Comparison of ENCODE assay signal across 24 mouse cellular contexts in genomic region chr2:29437861-29438529, GRCm38 (mm10).
A peak's percentile ranks its signal among the peaks of the same experiment; 100 is the strongest.
DNase-seq lines count a peak whose midpoint lies in the region; ATAC-seq and TF ChIP-seq lines count a peak whose summit lies in the region.
"Had no signal": no experiment of that assay in that cellular context is flagged by ENCODE, and none has a peak within 500 bp of the region (broad histone marks: within the 10 kb centered on the region; RNA-seq: fewer than 3 reads in every experiment).

No protein-coding gene starts in this region.

- 53% methylated on average over 4 of the region's 4 CpGs for WGBS in liver, embryonic 16.5 days (ENCODE audit: insufficient replicate concordance)
- WGBS in kidney, embryonic 14.5 days: 86% methylated on average over 4 of the region's 4 CpGs
- WGBS in midbrain, embryonic 16.5 days: 88% methylated on average over 4 of the region's 4 CpGs

- no peak overlapping the region for H3K4me3 ChIP-seq in left cerebral cortex, adult 2 months
- no peak overlapping the region for H3K4me3 ChIP-seq in C2C12 (ENCODE audit: insufficient read depth, poor library complexity, severe bottlenecking)
- no peak overlapping the region for H3K4me3 ChIP-seq in liver, embryonic 16.5 days (ENCODE audit: low read depth, low read length)
- H3K4me3 ChIP-seq in kidney, embryonic 14.5 days (ENCODE audit: low read length): no peak overlapping the region
- H3K4me3 ChIP-seq in midbrain, embryonic 16.5 days (ENCODE audit: low read depth, low read length): no peak overlapping the region
- H3K4me3 ChIP-seq: embryonic facial prominence, embryonic 13.5 days; forebrain, embryonic 10.5 days; heart, embryonic 13.5 days; hindbrain, embryonic 15.5 days; limb, embryonic 12.5 days; midbrain, embryonic 10.5 days; midbrain, embryonic 15.5 days had no signal

- H3K79me2 ChIP-seq in C2C12 (ENCODE audit: control insufficient read depth, insufficient read depth): no peaks in the 10 kb centered on the region

- peak overlapping the region; percentile 1 for H3ac ChIP-seq in C2C12 (ENCODE audit: control insufficient read depth, insufficient read length, low read depth)

- H3K9ac ChIP-seq in liver, embryonic 16.5 days (ENCODE audit: low read depth, low read length): no peak overlapping the region
- H3K9ac ChIP-seq in kidney, embryonic 14.5 days (ENCODE audit: low read depth, low read length): no peak overlapping the region
- H3K9ac ChIP-seq in midbrain, embryonic 16.5 days (ENCODE audit: low read depth, low read length): no peak overlapping the region
- H3K9ac ChIP-seq: embryonic facial prominence, embryonic 13.5 days; forebrain, postnatal 0 days; heart, embryonic 13.5 days; hindbrain, embryonic 15.5 days; limb, embryonic 12.5 days; lung, embryonic 14.5 days; midbrain, embryonic 15.5 days had no signal

- no peaks in the 10 kb centered on the region for H3K9me3 ChIP-seq in liver, embryonic 16.5 days (replicated peaks; ENCODE audit: control insufficient read depth, low read length)
- H3K9me3 ChIP-seq in kidney, embryonic 14.5 days (ENCODE audit: control insufficient read depth, low read length): no peaks in the 10 kb centered on the region
- H3K9me3 ChIP-seq in midbrain, embryonic 16.5 days (replicated peaks; ENCODE audit: control insufficient read depth, low read length, poor library complexity, severe bottlenecking): no peaks in the 10 kb centered on the region
- H3K9me3 ChIP-seq: embryonic facial prominence, embryonic 13.5 days; forebrain, embryonic 10.5 days; heart, embryonic 13.5 days; hindbrain, embryonic 15.5 days; limb, embryonic 12.5 days; midbrain, embryonic 10.5 days; midbrain, embryonic 15.5 days had no signal

- DNase-seq in left cerebral cortex, adult 2 months (ENCODE audit: extremely low spot score in 1 of 2, low spot score in 2 of 2): no peak
- DNase-seq in left cerebral cortex, postnatal 36 days (ENCODE audit: low spot score in 2 of 2): no peak
- DNase-seq in adipocyte (ENCODE audit: low spot score): peak; percentile 24
- DNase-seq: cerebellum, adult 11-12 months; cerebellum, adult 9-11 months; forebrain, postnatal 0 days; layer of hippocampus, postnatal 36 days; lung, postnatal 14 days; right cerebral cortex, adult 18-20 months; spleen, adult 18-20 months; thymus, postnatal 25 days had no signal

- intact Hi-C loops in left cerebral cortex, adult 2 months (cut with DNase I): no loop called here
- intact Hi-C loops in left cerebral cortex, postnatal 36 days (cut with DNase I): no loop called here

- no peak overlapping the region for H3K4me2 ChIP-seq in liver, embryonic 16.5 days (ENCODE audit: low read depth, low read length)
- no peak overlapping the region for H3K4me2 ChIP-seq in kidney, embryonic 14.5 days (replicated peaks; ENCODE audit: low read depth, low read length)
- H3K4me2 ChIP-seq in midbrain, embryonic 16.5 days (ENCODE audit: low read length): no peak overlapping the region
- H3K4me2 ChIP-seq: embryonic facial prominence, embryonic 13.5 days; heart, embryonic 13.5 days; hindbrain, embryonic 15.5 days; limb, embryonic 12.5 days; lung, embryonic 14.5 days; midbrain, embryonic 15.5 days had no signal

- peaks cover 12% of the 10 kb centered on the region for H3K4me1 ChIP-seq in liver, embryonic 16.5 days (ENCODE audit: control insufficient read depth, low read depth, low read length)
- H3K4me1 ChIP-seq in kidney, embryonic 14.5 days (ENCODE audit: control insufficient read depth, insufficient read depth, low read length): peaks cover 6% of the 10 kb centered on the region
- peaks cover 18% of the 10 kb centered on the region for H3K4me1 ChIP-seq in midbrain, embryonic 16.5 days (ENCODE audit: control insufficient read depth, insufficient read depth, low read length)
- H3K4me1 ChIP-seq: limb, embryonic 12.5 days had no signal

- peak; percentile 74 for ATAC-seq in liver, embryonic 16.5 days (ENCODE audit: low read depth)
- no peak for ATAC-seq in kidney, embryonic 14.5 days (ENCODE audit: low FRiP score, low TSS enrichment)
- ATAC-seq in midbrain, embryonic 16.5 days: no peak
- ATAC-seq: forebrain, postnatal 0 days; inflammation-experienced regulatory T-cells, adult 6 months; midbrain, embryonic 15.5 days had no signal

- no peak for TF ChIP-seq CTCF in left cerebral cortex, adult 2 months (IDR thresholded peaks at IDR 0.05)
- TF ChIP-seq CTCF in C2C12 (IDR thresholded peaks at IDR 0.05; ENCODE audit: control insufficient read depth, insufficient read depth, insufficient read length): no peak

- no peaks in the 10 kb centered on the region for H3K36me3 ChIP-seq in C2C12 (ENCODE audit: control insufficient read depth, insufficient read depth)
- H3K36me3 ChIP-seq in liver, embryonic 16.5 days (ENCODE audit: control insufficient read depth, insufficient read depth): no peaks in the 10 kb centered on the region
- no peaks in the 10 kb centered on the region for H3K36me3 ChIP-seq in kidney, embryonic 14.5 days (ENCODE audit: control insufficient read depth, insufficient read depth, low read length)
- H3K36me3 ChIP-seq in midbrain, embryonic 16.5 days (ENCODE audit: control insufficient read depth, insufficient read depth, low read length): no peaks in the 10 kb centered on the region
- H3K36me3 ChIP-seq: embryonic facial prominence, embryonic 13.5 days; forebrain, embryonic 10.5 days; heart, embryonic 13.5 days; hindbrain, embryonic 15.5 days; limb, embryonic 12.5 days; midbrain, embryonic 10.5 days; midbrain, embryonic 15.5 days had no signal

- H3K27me3 ChIP-seq in C2C12 (ENCODE audit: control insufficient read depth, insufficient read depth, insufficient read length): no peaks in the 10 kb centered on the region
- no peaks in the 10 kb centered on the region for H3K27me3 ChIP-seq in liver, embryonic 16.5 days (ENCODE audit: control insufficient read depth, insufficient read depth, low read depth, low read length)
- H3K27me3 ChIP-seq in kidney, embryonic 14.5 days (ENCODE audit: control insufficient read depth, insufficient read depth, low read length): no peaks in the 10 kb centered on the region
- H3K27me3 ChIP-seq in midbrain, embryonic 16.5 days (ENCODE audit: control insufficient read depth, insufficient read depth, low read depth, low read length): no peaks in the 10 kb centered on the region
- H3K27me3 ChIP-seq: embryonic facial prominence, embryonic 13.5 days; heart, embryonic 13.5 days; hindbrain, embryonic 15.5 days; limb, embryonic 12.5 days; midbrain, embryonic 15.5 days had no signal

- no peaks in the 10 kb centered on the region for H3K79me3 ChIP-seq in C2C12 (ENCODE audit: low read depth)

- peak overlapping the region; percentile 60; the same call in 1 of the 2 replicates for H3K27ac ChIP-seq in left cerebral cortex, adult 2 months
- peak overlapping the region; percentile 58 for H3K27ac ChIP-seq in liver, embryonic 16.5 days (ENCODE audit: low read length)
- no peak overlapping the region for H3K27ac ChIP-seq in kidney, embryonic 14.5 days (ENCODE audit: low read depth, low read length)
- H3K27ac ChIP-seq in midbrain, embryonic 16.5 days (ENCODE audit: low read length): no peak overlapping the region
- H3K27ac ChIP-seq: embryonic facial prominence, embryonic 13.5 days; heart, embryonic 13.5 days; hindbrain, embryonic 15.5 days; limb, embryonic 12.5 days; midbrain, embryonic 15.5 days had no signal

TF ChIP-seq in C2C12, 6 proteins besides CTCF, POLR2A, EP300 and RAD21:
- TF ChIP-seq MYOG (IDR thresholded peaks at IDR 0.05; ENCODE audit: control insufficient read depth, extremely low read depth, insufficient read length): no peak
- TF ChIP-seq FOSL1 (IDR thresholded peaks at IDR 0.05; ENCODE audit: insufficient read depth, low read length, poor library complexity, severe bottlenecking): no peak
- TF ChIP-seq MYOD1 (IDR thresholded peaks at IDR 0.05; ENCODE audit: control insufficient read depth, insufficient read length, low read depth): no peak
- TF ChIP-seq CEBPB (IDR thresholded peaks at IDR 0.05; ENCODE audit: low read depth): no peak
- no peak for TF ChIP-seq MAX (IDR thresholded peaks at IDR 0.05)
- no peak for TF ChIP-seq USF1 (IDR thresholded peaks at IDR 0.05; ENCODE audit: low read depth)

Comparison
In these comparisons a context has a peak if more than half of its experiments do, and no peak if none do; other contexts are left out.
1. H3K27ac ChIP-seq: peak in left cerebral cortex, adult 2 months (single experiment) and liver, embryonic 16.5 days (single experiment); none in kidney, embryonic 14.5 days (single experiment) and midbrain, embryonic 16.5 days (single experiment).